Mouse (Mus musculus) layer of hippocampus, postnatal 14 days (tissue): ENCODE measurements around the gene Ppp1r3g. TPM values are rescaled to one million over a fixed set of nuclear protein-coding genes. Genes with fewer than 3 reads are reported as not detected.
"Not testable (repeated sequence)": the region's sequence is repeated elsewhere in the genome, so short reads cannot be mapped to it uniquely, and the experiment has no call there.

Experiments used
- DNase-seq, 2 experiments: peaks; one replicate each; pipeline ENCODE4 v3.0.0; 2021 to 2022; ENCODE audit warnings: low spot score in 2 of 2, mixed read lengths in 1 of 2
- total RNA-seq, 2 experiments: library from RNA; stranded (reverse); gene quantifications; 2 replicates each; pipeline ENCODE4 v1.2.3; 2021

The Ppp1r3g gene
- total RNA-seq, 2 experiments from 2014 or later = 11.9 to 13.3 TPM

DNA sequence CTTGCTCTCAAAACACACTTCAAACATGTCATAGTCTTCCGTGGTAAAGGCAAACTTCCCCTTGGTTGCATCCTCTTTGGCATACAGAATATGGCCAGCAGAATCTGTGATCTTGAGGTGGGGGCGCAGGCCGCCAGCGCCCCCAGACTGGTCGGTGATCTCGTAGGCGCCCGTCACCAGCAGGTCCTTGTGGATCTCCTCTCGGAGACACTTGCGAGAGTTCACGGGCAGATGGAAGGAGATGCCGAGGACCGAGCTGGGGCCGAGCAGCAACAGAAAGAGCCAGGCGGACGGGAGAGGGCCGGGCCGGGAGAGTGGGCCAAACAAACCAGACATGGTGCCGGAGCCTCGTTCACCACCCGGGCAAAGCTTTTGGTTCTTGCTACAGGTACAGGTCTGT, 32.5 kb downstream of the Ppp1r3g start:
- DNase-seq = not testable (repeated sequence)

GRCm38 (mm10) chr13:35994067-35994466, 35.4 kb downstream of the Ppp1r3g start:
- DNase-seq = peak; percentile 42 to 80

- DNase-seq = no peak
Measured at GRCm38 (mm10) chr13:35995231-35995630, 36.6 kb downstream of the Ppp1r3g start.

DNA sequence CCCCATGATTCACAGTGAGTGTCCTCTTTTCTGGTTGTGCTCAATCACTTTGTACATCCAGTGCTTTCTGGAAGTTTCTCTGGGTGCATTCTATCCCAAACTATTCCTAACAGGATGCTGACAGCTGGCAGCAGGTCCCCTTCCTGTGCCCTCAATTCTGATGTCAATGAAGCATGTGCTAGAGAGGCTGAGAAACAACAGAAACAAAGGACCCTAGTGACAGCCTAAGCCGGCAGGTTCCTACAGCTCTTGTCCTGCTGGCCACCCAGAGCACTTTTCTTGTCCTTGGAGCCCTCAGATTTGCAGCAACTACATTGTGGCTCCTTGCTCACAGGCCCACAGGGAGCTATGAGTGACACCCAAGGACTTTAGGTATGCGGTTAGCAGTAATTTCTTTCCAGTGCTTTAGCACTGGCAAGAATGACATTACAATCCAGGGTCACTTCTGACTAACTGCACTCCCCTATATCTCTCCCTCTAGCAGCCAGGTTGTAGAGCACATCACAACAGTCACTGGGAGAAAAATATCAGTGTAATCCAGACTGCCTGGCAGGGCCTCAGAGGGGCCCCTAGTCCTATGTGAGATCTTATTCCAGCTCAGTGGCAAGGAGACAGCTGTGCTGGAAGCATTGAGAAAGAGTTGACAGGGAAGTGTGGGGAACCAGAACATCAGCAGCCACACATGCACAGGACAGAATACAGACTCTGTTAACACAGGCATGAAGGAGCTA, 37.2 kb downstream of the Ppp1r3g start:
- DNase-seq = no peak

DNA sequence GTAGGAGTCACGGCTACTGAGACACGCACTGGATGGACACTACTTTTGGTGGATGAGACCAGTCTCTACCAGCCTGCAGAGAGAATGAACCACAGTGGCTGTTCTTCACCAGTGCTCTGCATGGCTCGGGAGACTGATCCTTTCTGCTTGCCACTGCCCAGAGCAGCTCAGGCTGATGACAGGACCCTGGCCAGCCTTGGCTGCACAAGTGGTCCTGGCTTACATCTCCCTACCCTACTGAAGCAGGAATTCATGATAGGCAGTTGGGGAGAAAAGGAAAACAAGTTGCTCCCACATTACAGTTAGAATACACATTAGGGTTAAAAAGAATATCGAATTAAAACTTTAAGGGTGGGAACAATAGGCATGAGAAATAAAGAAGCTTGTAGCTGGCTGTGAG, 39.0 kb downstream of the Ppp1r3g start:
- DNase-seq = no peak

- no peak for DNase-seq
Measured at GRCm38 (mm10) chr13:36000798-36001197, 42.2 kb downstream of the Ppp1r3g start.

DNA sequence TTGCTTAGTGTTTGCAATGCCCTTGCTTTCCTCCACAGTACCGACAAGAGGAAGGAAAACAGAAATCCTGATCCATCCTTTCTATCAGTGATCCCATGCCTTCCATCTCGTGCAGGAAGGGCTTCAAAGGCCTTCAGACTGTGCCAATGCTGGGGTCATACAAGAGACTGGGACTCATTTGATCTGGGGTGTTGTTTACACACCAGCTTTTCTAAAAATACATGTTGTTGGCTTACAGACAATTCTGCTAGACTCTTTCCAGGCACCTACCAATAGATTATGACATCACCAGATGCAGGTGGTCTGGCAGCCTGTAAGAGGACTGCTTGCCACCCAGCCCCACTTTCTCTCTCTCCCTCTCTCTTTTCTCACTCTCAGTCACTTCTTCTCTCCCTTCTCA, 51.3 kb downstream of the Ppp1r3g start:
- DNase-seq = no peak

DNA sequence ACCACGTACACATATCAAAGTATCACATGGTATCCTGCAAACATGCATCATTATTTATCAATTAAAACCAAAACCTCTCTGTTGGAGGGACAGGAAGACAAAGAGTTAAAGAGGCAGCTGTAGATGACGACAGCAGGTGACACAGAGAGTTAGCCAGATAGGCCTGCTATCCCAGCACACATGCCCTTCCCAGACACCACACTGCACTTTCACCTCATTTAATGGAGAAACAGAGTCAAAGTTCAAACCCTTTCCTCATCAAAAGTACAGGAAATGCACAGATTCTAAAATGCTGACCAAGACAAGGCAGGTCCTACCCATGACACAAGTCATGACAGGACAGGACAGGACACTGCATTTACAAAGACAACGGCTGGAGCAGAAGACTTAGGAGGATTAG, 57.0 kb downstream of the Ppp1r3g start:
- no peak for DNase-seq

DNA sequence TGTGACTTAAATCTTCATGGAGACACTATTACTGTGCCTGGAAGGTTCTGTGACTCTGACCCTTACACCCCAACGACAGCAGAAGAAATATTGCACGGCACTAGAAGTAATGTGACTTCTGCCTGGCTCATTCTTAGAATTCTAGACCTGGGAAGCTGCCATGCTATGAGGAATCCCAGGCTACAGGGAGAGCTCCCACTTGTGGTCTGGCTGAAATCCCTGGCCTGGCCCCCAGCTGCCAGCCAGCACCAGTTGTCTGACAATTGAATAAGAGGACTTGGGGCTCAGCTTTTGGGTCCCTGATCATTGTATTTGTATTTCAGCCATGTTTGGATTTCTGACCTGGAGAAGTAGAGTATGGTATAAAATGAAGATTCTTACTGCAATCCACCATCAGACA, 59.4 kb downstream of the Ppp1r3g start:
- no peak for DNase-seq

- DNase-seq = peak; percentile 63 to 88
Measured at GRCm38 (mm10) chr13:36019309-36020274, 61.0 kb downstream of the Ppp1r3g start.

Other genes starting within 250 kb of the Ppp1r3g start
- 1 to 10 TPM; 2.7 to 7.2 TPM for gene Rpp40, start 52.5 kb upstream of the Ppp1r3g start, total RNA-seq
- 10 to 100 TPM; 30.2 to 37.4 TPM for gene Fars2, start 158.6 kb downstream of the Ppp1r3g start, total RNA-seq
- gene Lyrm4, start 158.7 kb downstream of the Ppp1r3g start, total RNA-seq = 10 to 100 TPM; 18.9 to 19.8 TPM